Mouse (Mus musculus): ENCODE measurements around the gene Agtpbp1. TPM values are rescaled to one million over a fixed set of nuclear protein-coding genes. Genes with fewer than 3 reads are reported as not detected.

Gene Agtpbp1
- 105 and 125 TPM in 2 replicates for polyA plus RNA-seq (2021; fragmentation: Nextera tagmentation)
- long read RNA-seq, experiment 1, full-length matches to known transcripts: 40 of 115 reads
- long read RNA-seq, experiment 1, partial matches to known transcripts: 37 of 115 reads
- long read RNA-seq, experiment 1, other reads (novel, unspliced or antisense): 38 of 115 reads
- long read RNA-seq, experiment 2, full-length matches to known transcripts: 7 of 79 reads
- long read RNA-seq, experiment 2, partial matches to known transcripts: 34 of 79 reads
- long read RNA-seq, experiment 2, other reads (novel, unspliced or antisense): 38 of 79 reads

GRCm38 (mm10) chr13:59584947-59585647 is at the start of gene Agtpbp1, which contains the start of gene Naa35:
TSS of gene Agtpbp1 (minus strand) at chr13:59585227.
TSS of gene Naa35 (plus strand) at chr13:59585259.

Other genes starting within 250 kb of the Agtpbp1 start
- 33.7 and 43.0 TPM in 2 replicates for gene Naa35, start within 50 bp of the Agtpbp1 start, polyA plus RNA-seq (2021; fragmentation: Nextera tagmentation)
- gene Golm1, start 90.6 kb upstream of the Agtpbp1 start, polyA plus RNA-seq (2021; fragmentation: Nextera tagmentation): 11.2 and 12.9 TPM in 2 replicates
- not detected in 2 replicates for gene 4921517D22Rik, start 108.9 kb upstream of the Agtpbp1 start, polyA plus RNA-seq (2021; fragmentation: Nextera tagmentation)
- gene Spata31d1a, start 125.1 kb upstream of the Agtpbp1 start, polyA plus RNA-seq (2021; fragmentation: Nextera tagmentation): not detected in 2 replicates
- not detected in 2 replicates for gene Spata31d1b, start 127.1 kb upstream of the Agtpbp1 start, polyA plus RNA-seq (2021; fragmentation: Nextera tagmentation)
- not detected in 2 replicates for gene Spata31d1d, start 146.5 kb upstream of the Agtpbp1 start, polyA plus RNA-seq (2021; fragmentation: Nextera tagmentation)
- gene 1700014D04Rik, start 161.5 kb upstream of the Agtpbp1 start, polyA plus RNA-seq (2021; fragmentation: Nextera tagmentation): 0.45 and 0.50 TPM in 2 replicates
- 314 and 339 TPM in 2 replicates for gene Isca1, start 184.6 kb upstream of the Agtpbp1 start, polyA plus RNA-seq (2021; fragmentation: Nextera tagmentation)
- gene Gm49354, start 197.0 kb upstream of the Agtpbp1 start, polyA plus RNA-seq (2021; fragmentation: Nextera tagmentation): not detected in 2 replicates
- 14.7 and 18.7 TPM in 2 replicates for gene Tut7, start 237.9 kb upstream of the Agtpbp1 start, polyA plus RNA-seq (2021; fragmentation: Nextera tagmentation)